In the genomic region with DNA sequence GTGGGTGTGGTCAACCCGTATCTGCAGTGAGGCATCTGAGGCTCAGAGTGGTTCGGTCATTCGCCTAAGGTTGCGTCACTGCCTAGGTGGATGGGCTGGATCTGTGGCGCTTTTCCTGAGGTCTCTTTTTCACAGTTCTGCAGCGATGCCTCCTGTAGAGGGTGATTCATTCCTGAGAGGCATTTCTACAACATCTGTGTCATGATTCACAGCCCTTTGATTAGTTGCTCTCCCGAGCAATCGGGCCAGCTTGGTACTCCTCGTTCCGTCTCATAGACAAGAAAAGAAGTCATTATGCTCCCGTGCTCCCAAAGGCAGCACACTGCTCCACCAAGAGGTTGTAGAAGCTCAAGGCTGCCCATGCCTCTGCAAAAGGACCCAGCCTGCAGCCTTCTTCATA, we compare ENCODE assay signal across 9 mouse cellular contexts. TPM values are rescaled to one million over a fixed set of nuclear protein-coding genes. Genes with fewer than 3 reads are reported as not detected.
DNase-seq lines count a peak whose midpoint lies in the region; ATAC-seq and TF ChIP-seq lines count a peak whose summit lies in the region.
"Had no signal": no experiment of that assay in that cellular context is flagged by ENCODE, and none has a peak within 500 bp of the region (broad histone marks: within the 10 kb centered on the region; RNA-seq: fewer than 3 reads in every experiment).

No protein-coding gene starts in this region.

- peak; percentile 28; the same call in 1 of the 2 replicates for TF ChIP-seq CTCF in lung, postnatal 0 days (IDR thresholded peaks at IDR 0.05)

- H3K9me3 ChIP-seq in lung, postnatal 0 days (ENCODE audit: low read length): no peaks in the 10 kb centered on the region
- H3K9me3 ChIP-seq: liver, embryonic 15.5 days had no signal

- no peak overlapping the region for H3K4me2 ChIP-seq in lung, postnatal 0 days (replicated peaks; ENCODE audit: low read depth, low read length)
- H3K4me2 ChIP-seq: liver, embryonic 15.5 days had no signal

- H3K27ac ChIP-seq in lung, postnatal 0 days (ENCODE audit: low read length): no peak overlapping the region
- H3K27ac ChIP-seq: liver, embryonic 15.5 days had no signal

- DNase-seq in lung, postnatal 0 days (ENCODE audit: low spot score): no peak
- DNase-seq in lung, postnatal 36 days: no peak
- peak; percentile 19 to 22 for DNase-seq in frontal cortex, postnatal 14 days (ENCODE audit: low spot score in 2 of 2)
- peak; percentile 42 to 46 for DNase-seq in layer of hippocampus, postnatal 36 days
- DNase-seq in telencephalon, adult 2 months (ENCODE audit: low read depth, low spot score): peak; percentile 64
- DNase-seq in yolk sac, embryonic 10.5 days (ENCODE audit: low spot score): no peak
- no peak for DNase-seq in cerebellum, postnatal 25 days

- no peak overlapping the region for H3K4me3 ChIP-seq in lung, postnatal 0 days (ENCODE audit: low read depth, low read length)
- H3K4me3 ChIP-seq: liver, embryonic 15.5 days had no signal

- H3K27me3 ChIP-seq in lung, postnatal 0 days (replicated peaks; ENCODE audit: insufficient read depth, low read length): no peaks in the 10 kb centered on the region
- H3K27me3 ChIP-seq: liver, embryonic 15.5 days had no signal

- no peak for TF ChIP-seq EP300 in lung, postnatal 0 days (IDR thresholded peaks at IDR 0.05)

- no peaks in the 10 kb centered on the region; the same call in 1 of the 2 replicates for H3K4me1 ChIP-seq in lung, postnatal 0 days (ENCODE audit: insufficient read depth, low read depth, low read length)
- H3K4me1 ChIP-seq: liver, embryonic 15.5 days had no signal

- WGBS in lung, postnatal 0 days: 42% methylated on average over 11 of the region's 11 CpGs

- no peak overlapping the region for H3K9ac ChIP-seq in lung, postnatal 0 days (replicated peaks; ENCODE audit: low read depth)
- H3K9ac ChIP-seq: liver, embryonic 15.5 days had no signal

- peak; percentile 16; the same call in 1 of the 2 replicates for ATAC-seq in lung, postnatal 0 days
- no peak for ATAC-seq in erythroid progenitor cell, adult 5-6 weeks (replicated peaks; ENCODE audit: low FRiP score, poor library complexity, severe bottlenecking)

- no peaks in the 10 kb centered on the region for H3K36me3 ChIP-seq in lung, postnatal 0 days (ENCODE audit: insufficient read depth, low read length)
- H3K36me3 ChIP-seq: liver, embryonic 15.5 days had no signal

RNA-seq across cellular contexts. Expression of a gene that starts 11.4 kb away (rescaled TPM):
- 130 and 147 TPM in 2 replicates for polyA plus RNA-seq in lung, postnatal 0 days (2015; fragmentation: Nextera tagmentation; extraction: Ambion mirVana)
- 1 to 10 TPM; 2.4 to 2.7 TPM for total RNA-seq in layer of hippocampus, postnatal 36 days (2021)
- total RNA-seq in erythroid progenitor cell, adult 5-6 weeks (2015; ENCODE audit: low replicate concordance): 5.4 TPM in 1 of 2 replicates, not detected in the other
- not detected in 2 replicates for total RNA-seq in erythroid progenitor cell, adult 5-6 weeks (2017; ENCODE audit: low replicate concordance)

Comparison
In these comparisons a context has a peak if more than half of its experiments do, and no peak if none do; other contexts are left out.
1. DNase-seq: peak in frontal cortex, postnatal 14 days (2 of 2), layer of hippocampus, postnatal 36 days (2 of 2) and telencephalon, adult 2 months (single experiment); none in lung, postnatal 0 days (single experiment), lung, postnatal 36 days (single experiment), yolk sac, embryonic 10.5 days (single experiment) and cerebellum, postnatal 25 days (0 of 2).